Mouse (Mus musculus) heart, embryonic 15.5 days (tissue): ENCODE data around the gene Lsamp. TPM values are rescaled to one million over a fixed set of nuclear protein-coding genes. Genes with fewer than 3 reads are reported as not detected.

Experiments
- ATAC-seq: fragments of 200-750 bp; cut with Nextera tagmentation; replicated peaks from 2 replicates; pipeline ENCODE4 v1.8.0; 2017; ENCODE audit warnings: low read depth, moderate TSS enrichment; ENCODE audit not compliant: insufficient number of reproducible peaks, insufficient read depth, low FRiP score
- H3K27ac ChIP-seq: fragments of 300-500 bp; sonication (generic); 2 replicates; pipeline ENCODE4 v1.5.1; 2015; ENCODE audit warnings: mild to moderate bottlenecking, inconsistent platforms
- H3K27me3 ChIP-seq: fragments of 300-500 bp; sonication (generic); 2 replicates; pipeline ENCODE4 v1.6.1; 2015; ENCODE audit warnings: inconsistent platforms
- H3K36me3 ChIP-seq: fragments of 300-500 bp; sonication (generic); 2 replicates; pipeline ENCODE4 v1.6.1; 2015; ENCODE audit warnings: mild to moderate bottlenecking, inconsistent platforms
- H3K4me1 ChIP-seq: fragments of 300-500 bp; sonication (generic); replicated peaks from 2 replicates; pipeline ENCODE4 v1.6.1; 2015; ENCODE audit warnings: inconsistent platforms
- H3K4me2 ChIP-seq: fragments of 300-500 bp; sonication (generic); 2 replicates; pipeline ENCODE4 v1.6.1; 2015; ENCODE audit warnings: inconsistent platforms, mild to moderate bottlenecking, moderate library complexity
- H3K4me3 ChIP-seq: fragments of 300-500 bp; sonication (generic); 2 replicates; pipeline ENCODE4 v1.5.1; 2015; ENCODE audit warnings: mild to moderate bottlenecking, inconsistent platforms
- H3K9ac ChIP-seq: fragments of 300-500 bp; sonication (generic); 2 replicates; pipeline ENCODE4 v1.6.1; 2015; ENCODE audit warnings: mild to moderate bottlenecking, inconsistent platforms
- H3K9me3 ChIP-seq: fragments of 300-500 bp; sonication (generic); replicated peaks from 2 replicates; pipeline ENCODE4 v1.6.1; 2016; ENCODE audit warnings: inconsistent platforms
- WGBS: fragments of 180-500 bp; shearing (Covaris S2); methylation state at CpG from one replicate; pipeline ENCODE4 v1.1.7; 2015; ENCODE audit warnings: mixed read lengths; 5-methylcytosine and 5-hydroxymethylcytosine counted together
- polyA plus RNA-seq: library from polyadenylated mRNA; unstranded; fragments of >200 nt; fragmentation: Nextera tagmentation; extraction: Ambion mirVana; gene quantifications from 2 replicates; pipeline ENCODE4 v1.2.1, GENCODE M21; 2015

Lsamp gene
- polyA plus RNA-seq, 1 experiment from 2014 or later: 1.7 TPM

GRCm38 (mm10) chr16:40060491-40060890, 76.3 kb downstream of the Lsamp start:
- no peaks in the 10 kb centered on the region for H3K4me1 ChIP-seq
- ATAC-seq: no peak
- no peak overlapping the region for H3K4me2 ChIP-seq
- WGBS: 36% methylated on average over 2 of the region's 2 CpGs
- no peak overlapping the region for H3K27ac ChIP-seq
- no peaks in the 10 kb centered on the region for H3K36me3 ChIP-seq
- no peak overlapping the region for H3K9ac ChIP-seq
- no peaks in the 10 kb centered on the region for H3K27me3 ChIP-seq
- H3K4me3 ChIP-seq: no peak overlapping the region
- no peaks in the 10 kb centered on the region for H3K9me3 ChIP-seq

GRCm38 (mm10) chr16:40075556-40075955, 91.4 kb downstream of the Lsamp start:
- H3K9ac ChIP-seq: no peak overlapping the region
- H3K4me2 ChIP-seq: no peak overlapping the region
- ATAC-seq: no peak
- H3K27ac ChIP-seq: no peak overlapping the region
- 56% methylated on average over 2 of the region's 2 CpGs for WGBS
- H3K36me3 ChIP-seq: no peaks in the 10 kb centered on the region
- no peaks in the 10 kb centered on the region for H3K27me3 ChIP-seq
- H3K9me3 ChIP-seq: no peaks in the 10 kb centered on the region
- no peak overlapping the region for H3K4me3 ChIP-seq
- H3K4me1 ChIP-seq: no peaks in the 10 kb centered on the region

- H3K27ac ChIP-seq: no peak overlapping the region
- 62% methylated on average over 3 of the region's 3 CpGs for WGBS
- H3K36me3 ChIP-seq: no peaks in the 10 kb centered on the region
- no peak overlapping the region for H3K4me3 ChIP-seq
- no peaks in the 10 kb centered on the region for H3K27me3 ChIP-seq
- no peak overlapping the region for H3K9ac ChIP-seq
- H3K9me3 ChIP-seq: no peaks in the 10 kb centered on the region
- H3K4me1 ChIP-seq: no peaks in the 10 kb centered on the region
- no peak for ATAC-seq
- H3K4me2 ChIP-seq: no peak overlapping the region
These were observed 96.1 kb downstream of the Lsamp start for GRCm38 (mm10) chr16:40080224-40080623.

- ATAC-seq: no peak
- H3K36me3 ChIP-seq: no peaks in the 10 kb centered on the region
- H3K4me1 ChIP-seq: no peaks in the 10 kb centered on the region
- H3K27me3 ChIP-seq: no peaks in the 10 kb centered on the region
- H3K27ac ChIP-seq: no peak overlapping the region
- H3K4me2 ChIP-seq: no peak overlapping the region
- H3K4me3 ChIP-seq: no peak overlapping the region
- H3K9ac ChIP-seq: no peak overlapping the region
- 50% methylated on average over 4 of the region's 4 CpGs for WGBS
- no peaks in the 10 kb centered on the region for H3K9me3 ChIP-seq
These were observed 120.2 kb downstream of the Lsamp start for GRCm38 (mm10) chr16:40104329-40104728.

- no peaks in the 10 kb centered on the region for H3K4me1 ChIP-seq
- no peak overlapping the region for H3K27ac ChIP-seq
- H3K9ac ChIP-seq: no peak overlapping the region
- H3K4me2 ChIP-seq: no peak overlapping the region
- no peaks in the 10 kb centered on the region for H3K36me3 ChIP-seq
- no peaks in the 10 kb centered on the region for H3K27me3 ChIP-seq
- no peak overlapping the region for H3K4me3 ChIP-seq
- H3K9me3 ChIP-seq: no peaks in the 10 kb centered on the region
- WGBS: 65% methylated on average over 1 of the region's 1 CpGs
- ATAC-seq: no peak
These were observed 198.8 kb downstream of the Lsamp start for GRCm38 (mm10) chr16:40182918-40183317.

- WGBS: 68% methylated on average over 4 of the region's 4 CpGs
- Histone ChIP-seq H3K4me3 (no peak overlapping the region), H3K4me1 (no peaks in the 10 kb centered on the region), H3K4me2 (no peak overlapping the region), H3K27ac (no peak overlapping the region), H3K27me3 (no peaks in the 10 kb centered on the region), H3K9ac (no peak overlapping the region), H3K9me3 (no peaks in the 10 kb centered on the region), H3K36me3 (no peaks in the 10 kb centered on the region)
- ATAC-seq: no peak
These were observed 203.9 kb downstream of the Lsamp start for GRCm38 (mm10) chr16:40187987-40188590.

GRCm38 (mm10) chr16:40194401-40194800, 210.2 kb downstream of the Lsamp start:
- no peaks in the 10 kb centered on the region for H3K27me3 ChIP-seq
- no peak overlapping the region for H3K27ac ChIP-seq
- no peak overlapping the region for H3K9ac ChIP-seq
- no peaks in the 10 kb centered on the region for H3K36me3 ChIP-seq
- 53% methylated on average over 3 of the region's 3 CpGs for WGBS
- H3K4me2 ChIP-seq: no peak overlapping the region
- H3K4me1 ChIP-seq: no peaks in the 10 kb centered on the region
- no peaks in the 10 kb centered on the region for H3K9me3 ChIP-seq
- no peak for ATAC-seq
- no peak overlapping the region for H3K4me3 ChIP-seq

GRCm38 (mm10) chr16:40194839-40195238, 210.7 kb downstream of the Lsamp start:
- WGBS: 73% methylated on average over 2 of the region's 2 CpGs
- no peak overlapping the region for H3K4me3 ChIP-seq
- ATAC-seq: no peak
- no peak overlapping the region for H3K27ac ChIP-seq
- H3K9ac ChIP-seq: no peak overlapping the region
- no peaks in the 10 kb centered on the region for H3K27me3 ChIP-seq
- no peak overlapping the region for H3K4me2 ChIP-seq
- no peaks in the 10 kb centered on the region for H3K9me3 ChIP-seq
- H3K36me3 ChIP-seq: no peaks in the 10 kb centered on the region
- H3K4me1 ChIP-seq: no peaks in the 10 kb centered on the region

- Histone ChIP-seq H3K27ac (no peak overlapping the region), H3K4me2 (no peak overlapping the region), H3K36me3 (no peaks in the 10 kb centered on the region), H3K9me3 (no peaks in the 10 kb centered on the region), H3K4me3 (no peak overlapping the region), H3K4me1 (no peaks in the 10 kb centered on the region), H3K9ac (no peak overlapping the region), H3K27me3 (no peaks in the 10 kb centered on the region)
- ATAC-seq: no peak; the same call in 1 of the 2 replicates
- 71% methylated on average over 5 of the region's 5 CpGs for WGBS
These were observed 244.5 kb downstream of the Lsamp start for GRCm38 (mm10) chr16:40228627-40229026.

GRCm38 (mm10) chr16:40233066-40233465, 248.9 kb downstream of the Lsamp start:
- Histone ChIP-seq H3K9me3 (no peaks in the 10 kb centered on the region), H3K27ac (no peak overlapping the region), H3K4me2 (no peak overlapping the region), H3K27me3 (no peaks in the 10 kb centered on the region), H3K4me1 (no peaks in the 10 kb centered on the region), H3K4me3 (no peak overlapping the region), H3K9ac (no peak overlapping the region), H3K36me3 (no peaks in the 10 kb centered on the region)
- no peak for ATAC-seq
- WGBS: 42% methylated on average over 2 of the region's 2 CpGs

GRCm38 (mm10) chr16:40234151-40234895, 250.2 kb downstream of the Lsamp start:
- 75% methylated on average over 13 of the region's 13 CpGs for WGBS
- Histone ChIP-seq H3K9me3 (no peaks in the 10 kb centered on the region), H3K4me3 (no peak overlapping the region), H3K4me1 (no peaks in the 10 kb centered on the region), H3K36me3 (no peaks in the 10 kb centered on the region), H3K4me2 (no peak overlapping the region), H3K9ac (no peak overlapping the region), H3K27ac (no peak overlapping the region), H3K27me3 (no peaks in the 10 kb centered on the region)
- ATAC-seq: no peak

- H3K27ac ChIP-seq: no peak overlapping the region
- no peak overlapping the region for H3K4me3 ChIP-seq
- no peaks in the 10 kb centered on the region for H3K27me3 ChIP-seq
- no peak overlapping the region for H3K4me2 ChIP-seq
- no peak for ATAC-seq
- no peaks in the 10 kb centered on the region for H3K36me3 ChIP-seq
- no peak overlapping the region for H3K9ac ChIP-seq
- no peaks in the 10 kb centered on the region for H3K9me3 ChIP-seq
- no peaks in the 10 kb centered on the region for H3K4me1 ChIP-seq
- WGBS: 73% methylated on average over 3 of the region's 3 CpGs
These were observed 287.7 kb downstream of the Lsamp start for GRCm38 (mm10) chr16:40271859-40272258.
